Mouse (Mus musculus): ENCODE results near the gene Ddx54. TPM values are rescaled to one million over a fixed set of nuclear protein-coding genes. Genes with fewer than 3 reads are reported as not detected.

The Ddx54 gene
- polyA plus RNA-seq, 1 experiment from 2014 or later = 26.9 TPM

GRCm38 (mm10) chr5:120603515-120603914, 9.0 kb upstream of the Ddx54 start:
- Histone ChIP-seq H3K9ac (ENCODE audit: low read length) (no peak overlapping the region), H3K4me2 (ENCODE audit: low read length) (no peak overlapping the region), H3K36me3 (ENCODE audit: control insufficient read depth, insufficient read depth, low read length) (no peaks in the 10 kb centered on the region), H3K4me1 (ENCODE audit: control insufficient read depth, insufficient read depth, low read length) (peaks cover 2% of the 10 kb centered on the region; the same call in 1 of the 2 replicates), H3K27ac (ENCODE audit: low read depth, low read length) (no peak overlapping the region), H3K4me3 (ENCODE audit: low read depth, low read length) (no peak overlapping the region), H3K9me3 (replicated peaks; ENCODE audit: control insufficient read depth, low read length) (no peaks in the 10 kb centered on the region), H3K27me3 (replicated peaks; ENCODE audit: control insufficient read depth, insufficient read depth, low read length) (no peaks in the 10 kb centered on the region)
- 57% methylated on average over 7 of the region's 7 CpGs for WGBS
- DNase-seq (ENCODE audit: low spot score) (no peak), ATAC-seq (no peak)

DNA sequence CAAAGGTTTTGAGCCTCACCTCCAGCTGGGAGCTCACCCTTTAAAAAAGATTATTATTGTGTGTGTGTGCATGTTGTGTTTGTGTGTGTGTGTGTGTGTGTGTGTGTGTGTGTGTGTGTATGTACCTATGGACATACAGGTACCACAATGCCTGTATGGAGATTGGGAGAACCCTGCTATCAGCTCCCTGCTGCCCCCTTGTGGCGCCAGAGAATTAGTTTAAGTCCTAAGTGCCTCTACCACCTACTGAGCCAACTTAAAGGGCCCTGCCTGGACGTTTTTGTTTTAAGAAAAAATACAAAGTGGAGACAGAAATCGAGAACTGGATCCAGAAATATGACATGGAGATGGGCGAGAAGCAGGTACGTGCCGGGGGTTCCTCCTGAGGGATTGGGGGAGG, 7.7 kb upstream of the Ddx54 start:
- ATAC-seq = peak; percentile 62; the same call in 1 of the 2 replicates
- Histone ChIP-seq H3K27ac (ENCODE audit: low read depth, low read length) (no peak overlapping the region), H3K4me2 (ENCODE audit: low read length) (peak overlapping the region; percentile 67)

GRCm38 (mm10) chr5:120605241-120605661, 7.3 kb upstream of the Ddx54 start:
- H3K4me1 ChIP-seq (ENCODE audit: control insufficient read depth, insufficient read depth, low read length) = peaks cover 2% of the 10 kb centered on the region; the same call in 1 of the 2 replicates
- no peaks in the 10 kb centered on the region for H3K27me3 ChIP-seq (replicated peaks; ENCODE audit: control insufficient read depth, insufficient read depth, low read length)
- H3K4me2 ChIP-seq (ENCODE audit: low read length) = peak overlapping the region; percentile 67
- peak; percentile 54 for ATAC-seq
- peak overlapping the region; percentile 29 for H3K4me3 ChIP-seq (ENCODE audit: low read depth, low read length)
- H3K27ac ChIP-seq (ENCODE audit: low read depth, low read length) = 0 out of 2 replicates have a peak overlapping the region, but pooled peaks have one; percentile 39
- peak overlapping the region; percentile 59 for H3K9ac ChIP-seq (ENCODE audit: low read length)
- DNase-seq (ENCODE audit: low spot score) = peak; percentile 44
- 2% methylated on average over 10 of the region's 10 CpGs for WGBS
- H3K9me3 ChIP-seq (replicated peaks; ENCODE audit: control insufficient read depth, low read length) = no peaks in the 10 kb centered on the region
- no peaks in the 10 kb centered on the region for H3K36me3 ChIP-seq (ENCODE audit: control insufficient read depth, insufficient read depth, low read length)

More for the DNA sequence above, 7.7 kb upstream of the Ddx54 start:
- peak; percentile 91 for DNase-seq (ENCODE audit: low spot score)
- Histone ChIP-seq H3K27me3 (replicated peaks; ENCODE audit: control insufficient read depth, insufficient read depth, low read length) (no peaks in the 10 kb centered on the region), H3K4me3 (ENCODE audit: low read depth, low read length) (peak overlapping the region; percentile 29), H3K9me3 (replicated peaks; ENCODE audit: control insufficient read depth, low read length) (no peaks in the 10 kb centered on the region), H3K4me1 (ENCODE audit: control insufficient read depth, insufficient read depth, low read length) (peaks cover 2% of the 10 kb centered on the region; the same call in 1 of the 2 replicates), H3K36me3 (ENCODE audit: control insufficient read depth, insufficient read depth, low read length) (no peaks in the 10 kb centered on the region), H3K9ac (ENCODE audit: low read length) (peak overlapping the region; percentile 59; the same call in 1 of the 2 replicates)
- 0% methylated on average over 6 of the region's 6 CpGs for WGBS

DNA sequence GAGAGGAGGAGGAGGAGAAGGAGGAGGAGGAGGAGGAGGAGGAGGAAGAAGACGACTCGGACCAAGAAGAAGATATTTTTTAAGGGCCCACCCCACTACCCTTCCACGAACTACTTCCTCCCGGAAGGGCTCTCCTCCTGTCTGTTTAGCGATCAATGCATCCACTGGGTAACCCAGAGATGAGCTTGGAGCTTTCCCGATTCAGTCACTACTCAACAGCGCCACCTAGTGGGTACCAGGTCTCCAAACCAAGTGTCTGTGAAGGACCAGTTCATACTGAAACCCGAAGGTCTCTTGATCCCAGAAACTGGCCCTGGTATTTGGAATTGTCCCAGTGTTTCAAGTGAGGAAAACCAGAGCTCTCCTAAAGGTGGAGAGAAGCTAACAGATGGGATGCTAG, 6.9 kb upstream of the Ddx54 start:
- H3K36me3 ChIP-seq (ENCODE audit: control insufficient read depth, insufficient read depth, low read length) = no peaks in the 10 kb centered on the region
- H3K4me2 ChIP-seq (ENCODE audit: low read length) = peak overlapping the region; percentile 67
- H3K4me1 ChIP-seq (ENCODE audit: control insufficient read depth, insufficient read depth, low read length) = peaks cover 2% of the 10 kb centered on the region; the same call in 1 of the 2 replicates
- WGBS = 1% methylated on average over 8 of the region's 8 CpGs
- no peaks in the 10 kb centered on the region for H3K9me3 ChIP-seq (replicated peaks; ENCODE audit: control insufficient read depth, low read length)
- peak; percentile 97 for DNase-seq (ENCODE audit: low spot score)
- no peak overlapping the region for H3K27ac ChIP-seq (ENCODE audit: low read depth, low read length)
- ATAC-seq = peak; percentile 79
- peak overlapping the region; percentile 59; the same call in 1 of the 2 replicates for H3K9ac ChIP-seq (ENCODE audit: low read length)
- peak overlapping the region; percentile 29 for H3K4me3 ChIP-seq (ENCODE audit: low read depth, low read length)
- H3K27me3 ChIP-seq (replicated peaks; ENCODE audit: control insufficient read depth, insufficient read depth, low read length) = no peaks in the 10 kb centered on the region

- H3K4me2 ChIP-seq (ENCODE audit: low read length) = no peak overlapping the region
- ATAC-seq (no peak), DNase-seq (ENCODE audit: low spot score) (no peak)
- no peaks in the 10 kb centered on the region for H3K36me3 ChIP-seq (ENCODE audit: control insufficient read depth, insufficient read depth, low read length)
- no peak overlapping the region for H3K27ac ChIP-seq (ENCODE audit: low read depth, low read length)
- H3K27me3 ChIP-seq (replicated peaks; ENCODE audit: control insufficient read depth, insufficient read depth, low read length) = no peaks in the 10 kb centered on the region
- H3K9ac ChIP-seq (ENCODE audit: low read length) = no peak overlapping the region
- H3K4me1 ChIP-seq (ENCODE audit: control insufficient read depth, insufficient read depth, low read length) = peaks cover 8% of the 10 kb centered on the region
- whole genome bisulfite sequencing = 68% methylated on average over 25 of the region's 25 CpGs
- H3K4me3 ChIP-seq (ENCODE audit: low read depth, low read length) = no peak overlapping the region
- H3K9me3 ChIP-seq (replicated peaks; ENCODE audit: control insufficient read depth, low read length) = no peaks in the 10 kb centered on the region
Measured at GRCm38 (mm10) chr5:120606590-120607200, 5.8 kb upstream of the Ddx54 start.

- Histone ChIP-seq H3K4me3 (ENCODE audit: low read depth, low read length) (no peak overlapping the region), H3K27me3 (replicated peaks; ENCODE audit: control insufficient read depth, insufficient read depth, low read length) (no peaks in the 10 kb centered on the region), H3K9me3 (replicated peaks; ENCODE audit: control insufficient read depth, low read length) (no peaks in the 10 kb centered on the region), H3K4me1 (ENCODE audit: control insufficient read depth, insufficient read depth, low read length) (peaks cover 11% of the 10 kb centered on the region), H3K27ac (ENCODE audit: low read depth, low read length) (no peak overlapping the region), H3K36me3 (ENCODE audit: control insufficient read depth, insufficient read depth, low read length) (no peaks in the 10 kb centered on the region), H3K4me2 (ENCODE audit: low read length) (no peak overlapping the region), H3K9ac (ENCODE audit: low read length) (no peak overlapping the region)
- no peak for ATAC-seq
- whole genome bisulfite sequencing = 75% methylated on average over 3 of the region's 3 CpGs
- no peak for DNase-seq (ENCODE audit: low spot score)
Measured at GRCm38 (mm10) chr5:120607335-120607734, 5.2 kb upstream of the Ddx54 start.

DNA sequence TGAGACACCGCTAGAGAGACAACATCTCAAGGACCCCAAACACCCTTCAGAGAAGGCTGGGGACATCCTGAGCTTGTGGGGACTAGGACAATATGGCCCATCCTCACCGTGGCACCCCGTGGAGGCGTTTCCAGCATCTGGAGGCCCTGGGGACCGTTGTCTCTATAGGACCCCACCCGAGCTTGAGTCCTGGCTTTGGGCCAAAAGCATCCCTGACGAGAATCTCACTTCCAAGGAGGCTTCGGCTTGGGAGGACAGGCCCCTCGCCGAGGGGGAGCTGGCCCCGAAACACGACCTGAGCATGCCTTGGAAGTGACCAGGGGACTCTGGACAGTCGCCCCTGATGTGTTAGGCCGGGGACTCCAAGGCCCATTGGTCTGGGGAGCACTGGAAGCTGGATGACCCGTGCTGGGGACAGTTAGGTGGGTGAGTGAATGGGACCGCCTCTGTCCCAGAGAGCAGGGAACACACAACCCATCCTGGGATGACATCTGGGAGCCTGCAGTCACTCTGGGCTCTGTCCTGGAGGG, 3.2 kb upstream of the Ddx54 start:
- Histone ChIP-seq H3K4me2 (ENCODE audit: low read length) (no peak overlapping the region), H3K36me3 (ENCODE audit: control insufficient read depth, insufficient read depth, low read length) (no peaks in the 10 kb centered on the region), H3K9ac (ENCODE audit: low read length) (no peak overlapping the region), H3K27ac (ENCODE audit: low read depth, low read length) (no peak overlapping the region), H3K9me3 (replicated peaks; ENCODE audit: control insufficient read depth, low read length) (no peaks in the 10 kb centered on the region), H3K4me1 (ENCODE audit: control insufficient read depth, insufficient read depth, low read length) (peaks cover 17% of the 10 kb centered on the region), H3K4me3 (ENCODE audit: low read depth, low read length) (no peak overlapping the region), H3K27me3 (replicated peaks; ENCODE audit: control insufficient read depth, insufficient read depth, low read length) (no peaks in the 10 kb centered on the region)
- DNase-seq (ENCODE audit: low spot score) (no peak), ATAC-seq (no peak)
- 84% methylated on average over 16 of the region's 16 CpGs for WGBS

GRCm38 (mm10) chr5:120610906-120611305, 1.6 kb upstream of the Ddx54 start:
- Histone ChIP-seq H3K36me3 (ENCODE audit: control insufficient read depth, insufficient read depth, low read length) (no peaks in the 10 kb centered on the region), H3K4me2 (ENCODE audit: low read length) (peak overlapping the region; percentile 81), H3K9ac (ENCODE audit: low read length) (no peak overlapping the region), H3K9me3 (replicated peaks; ENCODE audit: control insufficient read depth, low read length) (0 out of 2 replicates have a peak, but pooled peaks cover 2% of the 10 kb centered on the region), H3K4me3 (ENCODE audit: low read depth, low read length) (no peak overlapping the region; the same call in 1 of the 2 replicates), H3K27ac (ENCODE audit: low read depth, low read length) (no peak overlapping the region), H3K27me3 (replicated peaks; ENCODE audit: control insufficient read depth, insufficient read depth, low read length) (no peaks in the 10 kb centered on the region), H3K4me1 (ENCODE audit: control insufficient read depth, insufficient read depth, low read length) (peaks cover 14% of the 10 kb centered on the region)
- WGBS = 93% methylated on average over 5 of the region's 5 CpGs
- ATAC-seq = no peak
- no peak for DNase-seq (ENCODE audit: low spot score)

- H3K27me3 ChIP-seq (replicated peaks; ENCODE audit: control insufficient read depth, insufficient read depth, low read length) = no peaks in the 10 kb centered on the region
- peak overlapping the region; percentile 57 for H3K4me3 ChIP-seq (ENCODE audit: low read depth, low read length)
- ATAC-seq (no peak), DNase-seq (ENCODE audit: low spot score) (no peak)
- WGBS = 54% methylated on average over 8 of the region's 8 CpGs
- no peak overlapping the region for H3K27ac ChIP-seq (ENCODE audit: low read depth, low read length)
- 0 out of 2 replicates have a peak, but pooled peaks cover 3% of the 10 kb centered on the region for H3K9me3 ChIP-seq (replicated peaks; ENCODE audit: control insufficient read depth, low read length)
- no peaks in the 10 kb centered on the region for H3K36me3 ChIP-seq (ENCODE audit: control insufficient read depth, insufficient read depth, low read length)
- H3K4me2 ChIP-seq (ENCODE audit: low read length) = peak overlapping the region; percentile 81
- peaks cover 14% of the 10 kb centered on the region for H3K4me1 ChIP-seq (ENCODE audit: control insufficient read depth, insufficient read depth, low read length)
- H3K9ac ChIP-seq (ENCODE audit: low read length) = peak overlapping the region; percentile 64
Measured at GRCm38 (mm10) chr5:120611416-120611815, 1.1 kb upstream of the Ddx54 start.

Measured in forebrain, embryonic 14.5 days (tissue).